Mouse (Mus musculus): ENCODE measurements around the gene Ttc14.

DNA sequence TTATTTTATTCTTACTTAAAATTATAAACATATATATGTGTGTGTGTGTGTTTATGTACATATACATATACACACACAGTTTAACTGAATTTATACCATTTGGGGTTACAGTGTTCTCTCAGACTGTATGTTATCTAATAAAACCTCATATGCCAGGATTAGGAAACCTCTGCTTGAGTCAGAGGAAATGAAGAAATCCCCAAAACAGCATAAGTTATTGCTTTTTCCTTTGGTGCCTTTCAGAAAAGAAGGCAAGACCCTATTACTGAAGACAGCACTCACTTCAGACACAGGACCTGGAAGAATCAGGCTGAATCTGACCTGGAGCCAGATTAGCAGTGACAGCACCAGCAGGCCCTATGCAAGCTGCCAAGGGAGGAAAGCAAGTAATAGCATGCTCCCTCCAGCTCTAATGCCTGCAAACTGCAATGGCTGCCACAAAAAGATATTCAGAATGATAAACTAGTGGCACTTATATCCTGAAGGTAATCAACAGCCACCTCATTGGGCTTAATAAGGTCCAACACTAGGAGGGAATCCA, 64.4 kb downstream of the Ttc14 start:
- no peak for TF ChIP-seq MYOG (IDR thresholded peaks at IDR 0.05; ENCODE audit: control insufficient read depth, extremely low read depth, insufficient read length)
- no peak for TF ChIP-seq USF1 (IDR thresholded peaks at IDR 0.05; ENCODE audit: low read depth)
- TF ChIP-seq CTCF (IDR thresholded peaks at IDR 0.05; ENCODE audit: control insufficient read depth, insufficient read depth, insufficient read length), result no peak
- TF ChIP-seq MAX (IDR thresholded peaks at IDR 0.05), result no peak
- TF ChIP-seq FOSL1 (IDR thresholded peaks at IDR 0.05; ENCODE audit: insufficient read depth, low read length, poor library complexity, severe bottlenecking), result no peak
- TF ChIP-seq CEBPB (IDR thresholded peaks at IDR 0.05; ENCODE audit: low read depth), result no peak

All from C2C12 (cell line).